Mouse (Mus musculus): ENCODE results near the gene Prr36. TPM values are rescaled to one million over a fixed set of nuclear protein-coding genes. Genes with fewer than 3 reads are reported as not detected.

Gene Prr36
- polyA plus RNA-seq, 1 experiment = 0.28 TPM

DNA sequence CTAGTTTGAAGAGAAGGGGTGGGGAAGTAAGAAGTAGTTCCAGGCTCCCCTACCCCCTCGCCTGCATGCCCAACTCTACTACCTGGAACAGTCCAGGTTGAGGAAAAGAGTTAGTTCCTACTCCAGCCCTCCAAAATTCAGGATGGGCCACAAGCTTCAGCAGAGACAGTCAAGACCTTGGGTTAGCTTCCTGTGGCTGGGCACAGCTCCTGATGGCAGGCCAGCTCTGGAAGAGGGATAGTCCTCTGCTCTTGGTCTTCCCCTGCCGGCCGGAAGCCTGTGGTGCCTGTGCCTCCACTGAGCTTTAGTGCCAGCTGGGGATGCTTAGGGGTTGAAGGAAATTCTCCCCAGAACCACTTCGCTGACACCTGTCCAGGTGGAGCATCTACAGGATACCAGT, 9.1 kb upstream of the Prr36 start:
- Histone ChIP-seq H3K4me3 (ENCODE audit: insufficient read depth, low read depth, low read length) (no peak overlapping the region), H3K27ac (replicated peaks; ENCODE audit: low read depth, low read length) (no peak overlapping the region), H3K4me1 (ENCODE audit: control insufficient read depth, insufficient read depth, insufficient read length, low read length) (no peaks in the 10 kb centered on the region)

DNA sequence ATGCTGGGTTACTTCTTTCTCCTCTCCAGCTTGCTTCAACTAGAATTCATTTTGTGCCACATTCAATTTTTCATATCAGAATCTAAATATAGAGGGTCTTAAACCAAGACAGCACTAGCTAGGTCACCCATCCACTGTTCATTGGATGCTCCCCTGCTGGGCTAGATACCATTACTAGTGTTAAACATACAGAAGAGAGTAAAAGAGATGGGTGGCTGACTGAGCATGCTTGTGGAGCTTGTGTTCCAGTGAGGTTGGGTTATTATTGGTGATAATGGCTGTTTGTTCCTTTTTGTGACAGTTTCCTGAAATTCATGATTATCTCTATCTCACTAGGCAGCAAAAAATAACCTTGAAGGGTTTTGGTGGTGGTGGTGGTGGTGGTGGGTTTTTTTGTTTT, 4.8 kb upstream of the Prr36 start:
- Histone ChIP-seq H3K27ac (replicated peaks; ENCODE audit: low read depth, low read length) (no peak overlapping the region), H3K4me3 (ENCODE audit: insufficient read depth, low read depth, low read length) (no peak overlapping the region), H3K4me1 (ENCODE audit: control insufficient read depth, insufficient read depth, insufficient read length, low read length) (no peaks in the 10 kb centered on the region)

DNA sequence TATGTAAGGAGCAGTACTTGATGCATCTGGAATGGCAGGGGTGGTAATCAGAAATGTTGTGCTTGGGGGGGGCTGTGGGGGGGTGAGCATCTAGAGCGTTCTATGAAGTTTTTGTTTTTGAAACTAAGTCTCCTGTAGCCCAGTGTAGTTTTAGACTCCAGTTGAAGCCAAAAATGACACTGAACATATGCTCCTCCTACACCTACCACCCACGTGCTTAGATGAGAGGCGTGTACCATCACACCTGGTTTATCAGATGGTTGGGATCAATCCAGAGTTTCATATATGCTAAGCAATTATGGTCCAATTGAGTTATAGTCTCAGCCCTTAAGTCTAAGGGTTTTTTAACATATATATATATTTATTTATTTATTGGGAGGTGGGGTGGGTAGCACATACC, 2.4 kb upstream of the Prr36 start:
- Histone ChIP-seq H3K4me3 (ENCODE audit: insufficient read depth, low read depth, low read length) (no peak overlapping the region), H3K27ac (replicated peaks; ENCODE audit: low read depth, low read length) (no peak overlapping the region), H3K4me1 (ENCODE audit: control insufficient read depth, insufficient read depth, insufficient read length, low read length) (peaks cover under 1% of the 10 kb centered on the region; the same call in 1 of the 2 replicates)

DNA sequence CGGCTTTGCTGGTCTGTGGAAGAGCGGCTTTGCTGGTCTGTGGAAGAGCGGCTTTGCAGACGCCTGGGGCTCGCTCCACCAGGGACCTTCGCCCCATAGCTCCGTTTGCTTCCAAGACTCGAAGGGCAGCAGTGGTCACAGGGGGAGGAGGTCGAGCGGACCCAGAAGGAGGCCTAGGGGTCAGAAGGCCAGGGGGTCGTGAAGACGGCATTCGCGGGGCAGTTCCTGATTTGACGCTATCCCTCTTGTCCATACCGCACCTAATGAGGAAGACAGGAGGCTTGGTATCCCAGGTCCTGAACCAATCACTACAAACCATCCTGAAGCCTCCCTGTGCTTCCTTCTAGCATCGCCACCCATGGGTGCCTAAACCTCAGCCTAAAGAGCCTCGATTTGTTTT, 963 bp downstream of the Prr36 start:
- Histone ChIP-seq H3K27ac (replicated peaks; ENCODE audit: low read depth, low read length) (no peak overlapping the region), H3K4me1 (ENCODE audit: control insufficient read depth, insufficient read depth, insufficient read length, low read length) (peaks cover 10% of the 10 kb centered on the region), H3K4me3 (ENCODE audit: insufficient read depth, low read depth, low read length) (no peak overlapping the region)

DNA sequence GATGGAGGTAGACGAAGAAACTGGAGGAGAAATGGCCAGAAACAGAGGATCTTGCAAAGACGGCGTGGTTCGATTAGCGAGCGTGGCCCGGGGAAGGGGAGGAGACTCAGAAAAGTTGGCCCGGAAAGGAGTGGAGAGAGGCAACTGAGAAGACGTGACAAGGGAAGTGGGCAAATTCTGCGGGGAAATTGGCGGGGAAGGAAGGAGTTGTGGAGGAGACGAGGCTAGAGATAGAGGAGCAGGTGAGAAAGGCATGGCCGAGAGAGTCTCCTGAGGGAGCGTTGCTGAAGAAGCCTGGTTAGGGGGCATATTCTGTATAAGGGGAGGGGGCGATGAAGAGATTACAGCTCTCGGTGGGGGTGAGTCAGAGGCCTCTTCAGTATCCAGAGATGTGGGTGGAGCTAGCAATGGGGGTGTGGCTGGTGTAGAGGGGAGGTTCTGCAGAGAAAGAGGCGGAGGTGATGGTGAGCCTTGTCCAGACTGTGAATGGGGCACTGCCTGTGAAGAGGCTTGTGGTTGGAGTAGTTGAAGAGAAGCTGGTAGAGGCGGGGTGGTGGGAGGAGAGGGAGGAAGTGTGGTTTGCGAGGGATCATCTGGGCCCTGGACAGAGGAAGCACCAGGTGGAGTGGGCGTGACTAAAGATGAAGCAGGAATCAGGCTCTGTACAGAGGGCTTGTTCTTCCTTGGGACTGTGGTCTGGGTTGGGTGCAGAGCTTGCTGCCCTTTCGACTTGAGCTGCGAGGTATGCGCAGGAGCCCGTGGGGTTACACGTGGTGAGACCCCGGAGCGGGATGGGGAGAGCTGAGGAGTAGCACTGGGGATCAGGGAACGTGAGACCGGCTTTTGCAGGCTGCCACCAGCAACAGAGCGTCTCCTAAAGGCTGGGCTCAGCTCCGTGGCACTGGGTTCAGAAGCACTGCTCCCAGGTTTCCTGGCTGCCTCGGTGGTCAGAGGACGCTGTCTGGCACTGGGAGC, 3.0 kb downstream of the Prr36 start:
- Histone ChIP-seq H3K27ac (replicated peaks; ENCODE audit: low read depth, low read length) (peak overlapping the region; percentile 35; the same call in 1 of the 2 replicates), H3K4me1 (ENCODE audit: control insufficient read depth, insufficient read depth, insufficient read length, low read length) (peaks cover 10% of the 10 kb centered on the region), H3K4me3 (ENCODE audit: insufficient read depth, low read depth, low read length) (peak overlapping the region; percentile 59)

DNA sequence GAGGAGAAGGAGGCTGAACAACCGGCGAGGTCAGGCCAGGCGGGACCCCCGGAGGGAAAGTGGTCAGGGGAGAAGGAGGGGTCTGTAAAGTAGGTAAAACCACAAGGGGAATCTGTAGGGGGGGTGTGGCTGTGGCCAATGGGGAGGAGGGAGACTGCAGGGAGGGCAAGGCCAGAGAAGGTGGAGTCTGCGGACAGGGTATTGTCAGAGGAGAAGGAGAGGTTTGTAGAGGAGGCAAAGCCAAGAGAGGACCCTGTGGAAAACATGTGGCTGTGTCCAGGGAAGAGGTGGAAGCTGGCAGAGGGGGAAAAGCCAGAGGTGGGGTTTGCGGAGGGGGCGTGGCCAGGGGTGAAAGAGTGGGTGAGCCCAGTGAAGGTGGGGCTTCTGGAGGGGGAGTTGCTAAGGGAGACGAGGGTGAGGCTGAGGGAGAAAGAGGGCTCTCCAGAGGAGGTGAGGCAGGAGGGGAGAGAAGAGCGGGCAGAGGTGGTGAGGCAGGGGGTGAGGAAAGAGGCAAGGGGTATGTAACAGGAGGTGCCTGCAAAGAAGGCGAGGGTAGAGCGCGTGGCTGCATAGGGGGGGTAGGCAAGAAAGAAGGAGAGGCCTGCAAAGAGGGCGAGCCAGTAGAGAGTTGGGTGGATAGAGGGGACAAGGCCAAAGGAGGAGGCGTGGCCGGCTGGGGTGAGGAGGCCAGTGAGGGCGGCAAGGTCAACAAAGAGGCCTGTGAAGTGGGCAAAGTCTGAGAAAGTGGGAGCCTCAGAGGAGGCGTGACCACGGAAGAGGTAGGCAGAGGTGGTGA, 3.9 kb downstream of the Prr36 start:
- H3K4me3 ChIP-seq (ENCODE audit: insufficient read depth, low read depth, low read length) = peak overlapping the region; percentile 59
- H3K27ac ChIP-seq (replicated peaks; ENCODE audit: low read depth, low read length) = peak overlapping the region; percentile 35; the same call in 1 of the 2 replicates
- peaks cover 10% of the 10 kb centered on the region for H3K4me1 ChIP-seq (ENCODE audit: control insufficient read depth, insufficient read depth, insufficient read length, low read length)

DNA sequence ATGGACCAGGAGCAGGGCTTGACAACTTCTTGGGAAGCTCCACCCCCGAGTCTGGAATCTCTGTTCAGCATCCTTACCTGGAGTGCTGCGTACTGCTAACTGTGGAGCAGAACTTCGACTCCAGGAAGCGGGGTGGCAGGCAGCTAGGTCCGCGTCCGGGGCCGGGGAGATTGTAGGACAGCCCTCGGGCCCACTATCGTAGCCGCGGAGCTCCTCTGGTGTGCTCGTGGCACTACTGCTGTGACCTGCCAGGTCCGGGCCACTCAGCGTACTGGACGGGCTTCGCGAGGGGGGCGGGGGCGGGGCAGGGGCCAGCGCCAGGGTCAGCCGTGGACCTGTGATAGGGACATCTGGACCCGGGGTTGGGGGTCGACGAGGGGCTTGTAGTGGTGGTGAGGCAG, 4.5 kb downstream of the Prr36 start:
- no peak overlapping the region for H3K27ac ChIP-seq (replicated peaks; ENCODE audit: low read depth, low read length)
- H3K4me3 ChIP-seq (ENCODE audit: insufficient read depth, low read depth, low read length) = peak overlapping the region; percentile 59
- peaks cover 10% of the 10 kb centered on the region for H3K4me1 ChIP-seq (ENCODE audit: control insufficient read depth, insufficient read depth, insufficient read length, low read length)

DNA sequence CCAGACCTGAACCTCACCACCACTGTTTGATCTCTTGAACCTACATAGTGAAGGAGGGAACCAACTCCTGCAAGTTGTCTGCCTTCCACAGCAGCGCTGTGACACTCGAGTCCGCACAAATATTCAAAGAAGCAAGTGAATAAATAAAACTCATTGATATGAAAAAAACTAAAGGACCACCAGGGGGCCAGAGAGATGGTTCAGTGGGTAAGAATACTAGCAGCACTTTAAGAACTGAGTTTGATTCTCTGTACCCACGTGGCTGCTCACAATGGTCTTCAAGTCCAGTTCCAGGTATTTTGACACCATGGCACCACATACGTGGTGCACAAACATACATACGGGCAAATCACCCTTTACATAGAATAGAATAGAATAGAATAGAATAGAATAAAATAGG, 6.2 kb downstream of the Prr36 start:
- H3K4me3 ChIP-seq (ENCODE audit: insufficient read depth, low read depth, low read length) = no peak overlapping the region
- H3K4me1 ChIP-seq (ENCODE audit: control insufficient read depth, insufficient read depth, insufficient read length, low read length) = peaks cover 10% of the 10 kb centered on the region
- no peak overlapping the region for H3K27ac ChIP-seq (replicated peaks; ENCODE audit: low read depth, low read length)

DNA sequence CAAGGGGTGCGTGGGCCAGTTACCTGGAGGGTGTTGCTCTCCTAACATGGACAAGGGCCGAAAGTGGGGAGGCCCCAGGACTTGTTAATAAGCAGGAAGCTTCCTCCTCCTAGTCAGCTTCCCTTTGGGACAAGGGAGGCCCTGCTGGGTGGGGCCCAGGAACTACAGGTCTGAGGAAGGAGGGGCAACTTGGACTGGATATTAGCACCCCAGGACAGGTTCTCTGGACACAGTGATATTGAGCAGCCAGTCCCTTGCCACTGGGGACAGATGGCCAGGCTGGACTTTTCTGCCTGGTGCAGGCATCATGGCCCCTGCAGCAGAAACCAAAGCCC, 10.3 kb downstream of the Prr36 start:
- no peak overlapping the region for H3K4me3 ChIP-seq (ENCODE audit: insufficient read depth, low read depth, low read length)
- no peak overlapping the region for H3K27ac ChIP-seq (replicated peaks; ENCODE audit: low read depth, low read length)
- H3K4me1 ChIP-seq (ENCODE audit: control insufficient read depth, insufficient read depth, insufficient read length, low read length) = no peaks in the 10 kb centered on the region

DNA sequence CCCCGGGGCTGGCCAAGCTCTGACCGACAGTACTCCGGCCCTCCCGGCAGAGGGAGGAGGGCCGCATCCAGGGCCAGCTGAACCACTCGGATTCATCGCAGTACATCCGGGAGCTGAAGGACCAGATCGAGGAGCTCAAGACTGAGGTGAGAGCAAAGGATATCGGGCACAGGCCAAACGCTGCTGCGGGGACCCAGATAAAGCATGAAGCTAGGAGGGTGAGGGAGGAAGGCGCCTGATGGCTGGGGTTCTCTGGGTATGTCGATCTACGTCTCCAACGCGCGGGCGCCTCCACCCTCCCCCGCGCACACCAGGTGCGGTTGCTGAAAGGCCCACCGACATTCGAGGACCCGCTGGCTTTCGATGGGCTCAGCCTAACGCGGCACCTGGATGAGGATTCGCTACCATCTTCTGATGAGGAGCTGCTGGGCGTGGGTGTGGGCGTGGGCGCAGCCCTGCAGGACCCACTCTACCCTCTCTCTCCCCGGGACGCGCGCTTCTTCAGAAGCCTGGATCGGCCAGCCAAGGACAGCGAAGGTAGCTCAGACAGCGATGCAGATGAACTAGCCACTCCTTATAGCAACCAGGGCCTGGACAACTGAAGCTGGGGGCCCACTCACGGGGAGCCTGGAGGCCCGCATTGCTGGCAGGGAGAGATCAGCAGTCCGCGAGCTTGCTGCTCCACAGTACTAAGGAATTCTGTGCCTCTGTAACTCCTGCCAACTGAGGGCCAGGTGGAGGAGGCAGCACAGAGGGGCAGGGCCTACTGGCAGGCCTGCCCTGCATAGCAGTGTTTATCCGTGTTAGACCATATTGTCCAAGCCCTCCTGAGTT, 10.9 kb downstream of the Prr36 start:
- no peaks in the 10 kb centered on the region for H3K4me1 ChIP-seq (ENCODE audit: control insufficient read depth, insufficient read depth, insufficient read length, low read length)
- H3K27ac ChIP-seq (replicated peaks; ENCODE audit: low read depth, low read length) = no peak overlapping the region
- no peak overlapping the region for H3K4me3 ChIP-seq (ENCODE audit: insufficient read depth, low read depth, low read length)

DNA sequence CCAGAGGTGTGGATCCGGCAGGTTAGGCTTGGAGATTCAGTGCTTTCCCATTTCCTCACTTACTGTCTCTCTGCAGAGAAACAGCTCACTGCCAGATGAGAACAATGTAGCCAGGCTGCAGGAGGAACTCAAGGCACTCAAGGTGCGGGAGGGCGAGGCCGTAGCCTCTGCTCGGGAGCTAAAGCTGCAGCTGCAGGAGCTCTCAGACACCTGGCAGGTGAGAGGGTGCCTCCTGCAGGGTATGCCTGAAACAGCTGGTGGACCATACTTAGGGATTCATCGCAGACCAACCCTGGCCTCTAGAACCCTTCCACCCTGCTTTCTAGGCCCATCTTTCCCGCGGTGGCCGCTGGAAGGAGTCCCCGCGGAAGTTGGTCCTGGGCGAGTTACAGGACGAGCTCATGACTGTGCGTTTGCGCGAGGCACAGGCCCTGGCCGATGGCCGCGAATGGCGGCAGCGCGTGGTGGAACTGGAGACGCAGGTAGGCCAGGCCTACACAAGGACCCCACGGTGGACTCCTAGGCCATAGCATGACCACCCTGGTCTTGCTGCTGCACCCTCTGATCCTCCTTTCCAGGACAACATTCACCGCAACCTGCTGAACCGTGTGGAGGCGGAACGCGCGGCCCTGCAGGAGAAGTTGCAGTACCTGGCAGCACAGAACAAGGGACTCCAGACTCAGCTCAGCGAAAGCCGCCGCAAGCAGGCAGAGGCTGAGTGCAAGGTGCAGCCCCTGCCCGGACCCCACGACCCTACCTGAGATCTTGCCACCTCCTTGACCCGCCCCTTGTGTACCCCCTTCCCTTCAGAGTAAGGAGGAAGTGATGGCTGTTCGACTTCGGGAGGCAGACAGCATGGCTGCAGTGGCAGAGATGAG, 11.8 kb downstream of the Prr36 start:
- Histone ChIP-seq H3K4me3 (ENCODE audit: insufficient read depth, low read depth, low read length) (no peak overlapping the region), H3K4me1 (ENCODE audit: control insufficient read depth, insufficient read depth, insufficient read length, low read length) (no peaks in the 10 kb centered on the region), H3K27ac (replicated peaks; ENCODE audit: low read depth, low read length) (no peak overlapping the region)

DNA sequence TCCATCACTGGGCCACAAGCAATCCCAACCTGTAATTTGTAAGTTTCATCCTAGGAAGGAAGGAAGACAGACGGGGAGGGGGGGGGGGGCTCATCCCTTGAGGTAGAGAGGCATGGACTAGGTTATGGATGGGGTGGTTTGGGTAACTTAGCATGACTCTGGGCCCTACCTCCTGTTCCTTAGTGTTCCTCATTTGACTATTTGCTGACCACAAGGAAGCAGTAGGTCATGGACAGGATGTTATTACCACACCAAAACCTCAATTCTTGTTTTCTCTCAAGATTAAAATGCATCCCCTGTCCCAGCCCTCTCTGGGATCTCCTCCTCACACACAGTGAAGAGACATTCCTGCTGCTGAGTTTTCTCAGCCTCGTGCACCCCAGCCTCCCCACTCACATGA, 15.9 kb downstream of the Prr36 start:
- Histone ChIP-seq H3K4me1 (ENCODE audit: control insufficient read depth, insufficient read depth, insufficient read length, low read length) (no peaks in the 10 kb centered on the region), H3K27ac (replicated peaks; ENCODE audit: low read depth, low read length) (no peak overlapping the region), H3K4me3 (ENCODE audit: insufficient read depth, low read depth, low read length) (no peak overlapping the region)

DNA sequence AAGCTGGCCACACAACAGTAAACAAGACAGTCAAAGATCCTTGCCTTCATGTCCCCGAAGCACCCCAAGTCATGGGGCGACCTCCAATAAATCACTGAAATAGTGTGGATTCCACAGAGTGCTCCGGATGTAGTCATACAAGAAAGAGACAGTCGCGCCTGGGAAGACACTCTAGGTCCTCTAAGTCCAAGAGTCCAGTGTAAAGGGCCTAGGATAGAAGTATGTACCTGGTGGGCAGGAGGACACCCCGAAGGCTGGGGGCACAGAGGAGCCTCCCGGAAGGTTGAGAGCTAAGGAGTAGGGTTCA, 23.7 kb downstream of the Prr36 start:
- H3K4me3 ChIP-seq (ENCODE audit: insufficient read depth, low read depth, low read length) = no peak overlapping the region

DNA sequence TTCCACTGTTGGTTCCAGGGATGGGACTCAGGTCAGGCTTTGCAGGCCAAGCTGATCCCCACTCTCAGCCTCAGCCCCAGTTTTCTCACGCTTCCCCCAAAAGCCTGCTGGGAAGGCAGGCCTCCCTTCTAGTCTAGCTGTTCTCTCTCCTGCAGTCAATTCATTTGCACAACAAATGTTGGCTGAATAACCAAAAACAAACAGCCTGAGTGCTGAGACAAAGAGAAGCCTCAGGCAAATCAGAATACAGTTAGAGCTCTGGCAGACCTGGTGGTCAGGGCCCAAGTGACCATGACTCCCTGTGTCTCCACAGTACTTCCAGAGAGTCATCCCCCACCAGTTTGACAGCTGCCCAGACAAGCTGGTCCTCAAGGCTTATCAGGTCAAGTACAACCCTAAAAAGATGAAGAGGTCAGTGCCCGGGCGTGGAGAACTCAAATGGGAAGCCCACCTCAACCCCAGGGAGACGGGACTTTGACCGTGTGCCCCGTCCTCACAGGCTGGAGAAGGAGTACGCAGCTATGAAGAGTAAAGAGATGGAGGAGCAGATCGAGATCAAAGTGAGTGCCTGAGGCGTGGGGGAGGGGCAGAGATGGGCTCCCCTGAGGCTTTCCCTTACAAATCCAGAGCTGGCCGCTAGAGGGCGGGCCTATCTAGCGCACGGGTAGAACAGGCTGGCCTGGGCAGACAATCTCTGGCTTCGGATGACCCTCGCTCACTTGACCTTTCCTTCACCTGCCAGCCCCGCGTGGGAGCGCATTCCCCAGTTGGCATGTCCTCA, 24.3 kb downstream of the Prr36 start:
- no peak overlapping the region for H3K27ac ChIP-seq (replicated peaks; ENCODE audit: low read depth, low read length)
- H3K4me1 ChIP-seq (ENCODE audit: control insufficient read depth, insufficient read depth, insufficient read length, low read length) = no peaks in the 10 kb centered on the region
- H3K4me3 ChIP-seq (ENCODE audit: insufficient read depth, low read depth, low read length) = no peak overlapping the region

More for the DNA sequence above, 23.7 kb downstream of the Prr36 start:
- H3K4me1 ChIP-seq (ENCODE audit: control insufficient read depth, insufficient read depth, insufficient read length, low read length) = no peaks in the 10 kb centered on the region
- H3K27ac ChIP-seq (replicated peaks; ENCODE audit: low read depth, low read length) = no peak overlapping the region
